Mouse (Mus musculus) kidney, postnatal 0 days (tissue): ENCODE results near the gene Pax8. TPM values are rescaled to one million over a fixed set of nuclear protein-coding genes. Genes with fewer than 3 reads are reported as not detected.

Source experiments
- ATAC-seq: fragments of 200-750 bp; cut with Nextera tagmentation; replicated peaks from 2 replicates; pipeline ENCODE4 v1.8.0; 2017; ENCODE audit warnings: low read depth, moderate number of reproducible peaks, moderate TSS enrichment, moderate library complexity; ENCODE audit not compliant: low FRiP score
- DNase-seq: peaks from one replicate; pipeline ENCODE4 v3.0.0-alpha.2; 2016; ENCODE audit warnings: low spot score
- H3K27ac ChIP-seq: fragments of 300-500 bp; sonication (generic); 2 replicates; pipeline ENCODE4 v1.5.1; 2014; ENCODE audit warnings: mild to moderate bottlenecking
- H3K27me3 ChIP-seq: fragments of 300-500 bp; sonication (generic); 2 replicates; pipeline ENCODE4 v1.6.1; 2014; ENCODE audit warnings: low read length, mixed read lengths; ENCODE audit not compliant: insufficient read depth
- H3K36me3 ChIP-seq: fragments of 300-500 bp; sonication (generic); 2 replicates; pipeline ENCODE4 v1.6.1; 2014; ENCODE audit warnings: low read length, mixed read lengths; ENCODE audit not compliant: insufficient read depth
- H3K4me1 ChIP-seq: fragments of 300-500 bp; sonication (generic); replicated peaks from 2 replicates; pipeline ENCODE4 v1.6.1; 2014; ENCODE audit warnings: antibody characterized with exemption, low read length, mixed read lengths; ENCODE audit not compliant: insufficient read depth
- H3K4me2 ChIP-seq: fragments of 300-500 bp; sonication (generic); 2 replicates; pipeline ENCODE4 v1.6.1; 2014; ENCODE audit warnings: mild to moderate bottlenecking, low read length, moderate library complexity, mixed read lengths
- H3K4me3 ChIP-seq: fragments of 300-500 bp; sonication (generic); replicated peaks from 2 replicates; pipeline ENCODE4 v1.5.1; 2014; ENCODE audit warnings: low read depth, low read length
- H3K9ac ChIP-seq: fragments of 300-500 bp; sonication (generic); 2 replicates; pipeline ENCODE4 v1.6.1; 2014; ENCODE audit warnings: low read depth, low read length
- H3K9me3 ChIP-seq: fragments of 300-500 bp; sonication (generic); replicated peaks from 2 replicates; pipeline ENCODE4 v1.6.1; 2016; ENCODE audit warnings: low read length, inconsistent platforms, mixed read lengths
- CTCF ChIP-seq: IDR thresholded peaks from 2 replicates; pipeline ENCODE4 v1.5.1; 2016; ENCODE audit warnings: antibody characterized with exemption, low read depth, mild to moderate bottlenecking, moderate library complexity
- WGBS: fragments of 180-500 bp; shearing (Covaris S2); extraction: QIAGEN DNeasy Blood & Tissue Kit; methylation state at CpG from one replicate; pipeline ENCODE4 v1.1.7; 2014; 5-methylcytosine and 5-hydroxymethylcytosine counted together
- polyA plus RNA-seq: library from polyadenylated mRNA; unstranded; fragments of >200 nt; fragmentation: Nextera tagmentation; extraction: Ambion mirVana; gene quantifications from 2 replicates; pipeline ENCODE4 v1.2.1, GENCODE M21; 2015

Gene Pax8
- polyA plus RNA-seq, 1 experiment from 2014 or later = 116 TPM

GRCm38 (mm10) chr2:24425630-24426029, 49.8 kb downstream of the Pax8 start:
- no peak for TF ChIP-seq CTCF
- no peak overlapping the region for H3K9ac ChIP-seq
- no peak overlapping the region for H3K4me3 ChIP-seq
- WGBS = 65% methylated on average over 2 of the region's 2 CpGs
- H3K27me3 ChIP-seq = no peaks in the 10 kb centered on the region
- no peak overlapping the region; the same call in 1 of the 2 replicates for H3K27ac ChIP-seq
- no peaks in the 10 kb centered on the region for H3K36me3 ChIP-seq
- H3K4me2 ChIP-seq = no peak overlapping the region
- ATAC-seq (no peak), DNase-seq (no peak)
- H3K9me3 ChIP-seq = no peaks in the 10 kb centered on the region
- H3K4me1 ChIP-seq = peaks cover 13% of the 10 kb centered on the region

- no peak for TF ChIP-seq CTCF
Observed at GRCm38 (mm10) chr2:24422815-24423214, 52.6 kb downstream of the Pax8 start.

GRCm38 (mm10) chr2:24421211-24421863, 54.1 kb downstream of the Pax8 start:
- WGBS = 68% methylated on average over 6 of the region's 6 CpGs
- Histone ChIP-seq H3K9me3 (no peaks in the 10 kb centered on the region), H3K36me3 (no peaks in the 10 kb centered on the region), H3K4me2 (no peak overlapping the region), H3K27ac (peak overlapping the region; percentile 65), H3K4me3 (no peak overlapping the region), H3K27me3 (no peaks in the 10 kb centered on the region), H3K9ac (no peak overlapping the region), H3K4me1 (peaks cover 26% of the 10 kb centered on the region)
- no peak for TF ChIP-seq CTCF
- ATAC-seq = peak; percentile 55
- DNase-seq = peak; percentile 34

More at GRCm38 (mm10) chr2:24422815-24423214, 52.6 kb downstream of the Pax8 start:
- Histone ChIP-seq H3K9me3 (no peaks in the 10 kb centered on the region), H3K27me3 (no peaks in the 10 kb centered on the region), H3K4me1 (peaks cover 15% of the 10 kb centered on the region), H3K9ac (no peak overlapping the region), H3K27ac (peak overlapping the region; percentile 51; the same call in 1 of the 2 replicates), H3K4me3 (no peak overlapping the region), H3K4me2 (no peak overlapping the region), H3K36me3 (no peaks in the 10 kb centered on the region)
- WGBS = 67% methylated on average over 3 of the region's 3 CpGs
- ATAC-seq = no peak
- DNase-seq = no peak

- H3K27me3 ChIP-seq = no peaks in the 10 kb centered on the region
- H3K4me1 ChIP-seq = peaks cover 33% of the 10 kb centered on the region
- H3K4me3 ChIP-seq = no peak overlapping the region
- no peaks in the 10 kb centered on the region for H3K9me3 ChIP-seq
- H3K9ac ChIP-seq = no peak overlapping the region
- no peaks in the 10 kb centered on the region for H3K36me3 ChIP-seq
- peak overlapping the region; percentile 86 for H3K27ac ChIP-seq
- no peak for ATAC-seq
- no peak for DNase-seq
- WGBS = 65% methylated on average over 4 of the region's 4 CpGs
- TF ChIP-seq CTCF = no peak
- no peak overlapping the region for H3K4me2 ChIP-seq
Observed at GRCm38 (mm10) chr2:24417564-24417963, 57.8 kb downstream of the Pax8 start.

- Histone ChIP-seq H3K36me3 (no peaks in the 10 kb centered on the region), H3K9ac (no peak overlapping the region), H3K4me2 (no peak overlapping the region), H3K4me1 (peaks cover 29% of the 10 kb centered on the region), H3K4me3 (no peak overlapping the region), H3K9me3 (no peaks in the 10 kb centered on the region), H3K27ac (peak overlapping the region; percentile 86), H3K27me3 (no peaks in the 10 kb centered on the region)
- no peak for TF ChIP-seq CTCF
- ATAC-seq = peak; percentile 14; the same call in 1 of the 2 replicates
- peak; percentile 33 for DNase-seq
- 8% methylated on average over 2 of the region's 2 CpGs for WGBS
Observed at GRCm38 (mm10) chr2:24417106-24417505, 58.3 kb downstream of the Pax8 start.

GRCm38 (mm10) chr2:24416668-24417067, 58.7 kb downstream of the Pax8 start:
- ATAC-seq (peak; percentile 57), DNase-seq (peak; percentile 79)
- 4% methylated on average over 9 of the region's 9 CpGs for WGBS
- Histone ChIP-seq H3K27me3 (no peaks in the 10 kb centered on the region), H3K27ac (peak overlapping the region; percentile 86), H3K9me3 (no peaks in the 10 kb centered on the region), H3K9ac (no peak overlapping the region), H3K4me3 (no peak overlapping the region), H3K4me1 (peaks cover 26% of the 10 kb centered on the region), H3K4me2 (no peak overlapping the region), H3K36me3 (no peaks in the 10 kb centered on the region)
- no peak for TF ChIP-seq CTCF

GRCm38 (mm10) chr2:24413677-24414076, 61.7 kb downstream of the Pax8 start:
- DNase-seq (peak; percentile 80), ATAC-seq (peak; percentile 71)
- H3K36me3 ChIP-seq = no peaks in the 10 kb centered on the region
- H3K4me1 ChIP-seq = peaks cover 31% of the 10 kb centered on the region
- no peak overlapping the region for H3K4me3 ChIP-seq
- H3K4me2 ChIP-seq = no peak overlapping the region
- 26% methylated on average over 4 of the region's 4 CpGs for WGBS
- H3K27ac ChIP-seq = peak overlapping the region; percentile 82
- H3K9me3 ChIP-seq = no peaks in the 10 kb centered on the region
- H3K9ac ChIP-seq = no peak overlapping the region
- no peaks in the 10 kb centered on the region for H3K27me3 ChIP-seq
- TF ChIP-seq CTCF = no peak
